Mouse (Mus musculus): ENCODE data around the gene Gprc5d.

DNA sequence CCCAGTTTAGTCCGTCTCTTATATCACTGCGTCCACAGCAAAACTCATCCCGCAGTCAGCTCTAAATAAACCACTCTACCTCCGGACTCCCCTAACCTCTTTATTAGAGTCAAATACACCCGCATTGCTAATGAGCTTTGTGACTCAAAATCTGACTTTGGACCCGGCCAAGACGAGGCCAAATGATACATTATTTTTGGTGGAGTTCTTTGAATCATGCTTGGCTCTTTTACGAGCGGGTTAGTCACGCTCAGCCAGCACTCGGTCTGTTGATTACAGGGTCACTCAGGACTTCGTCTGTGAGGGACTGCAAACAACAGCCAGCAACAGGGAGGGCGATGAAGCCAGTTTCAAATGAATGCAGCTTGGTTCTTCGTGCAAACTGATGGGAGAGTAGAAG is 20.7 kb upstream of the Gprc5d start:
- TF ChIP-seq CTCF (IDR thresholded peaks at IDR 0.05; ENCODE audit: low read depth) (no peak), EP300 (optimal IDR thresholded peaks at IDR 0.05) (no peak)
